Mouse (Mus musculus): ENCODE results near the gene Gnptab. TPM values are rescaled to one million over a fixed set of nuclear protein-coding genes. Genes with fewer than 3 reads are reported as not detected.
A peak's percentile ranks its signal among the peaks of the same experiment; 100 is the strongest.

The Gnptab gene
- polyA plus RNA-seq (2016; fragmentation: Nextera tagmentation; extraction: Ambion mirVana): 8.7 and 9.5 TPM in 2 replicates

DNA sequence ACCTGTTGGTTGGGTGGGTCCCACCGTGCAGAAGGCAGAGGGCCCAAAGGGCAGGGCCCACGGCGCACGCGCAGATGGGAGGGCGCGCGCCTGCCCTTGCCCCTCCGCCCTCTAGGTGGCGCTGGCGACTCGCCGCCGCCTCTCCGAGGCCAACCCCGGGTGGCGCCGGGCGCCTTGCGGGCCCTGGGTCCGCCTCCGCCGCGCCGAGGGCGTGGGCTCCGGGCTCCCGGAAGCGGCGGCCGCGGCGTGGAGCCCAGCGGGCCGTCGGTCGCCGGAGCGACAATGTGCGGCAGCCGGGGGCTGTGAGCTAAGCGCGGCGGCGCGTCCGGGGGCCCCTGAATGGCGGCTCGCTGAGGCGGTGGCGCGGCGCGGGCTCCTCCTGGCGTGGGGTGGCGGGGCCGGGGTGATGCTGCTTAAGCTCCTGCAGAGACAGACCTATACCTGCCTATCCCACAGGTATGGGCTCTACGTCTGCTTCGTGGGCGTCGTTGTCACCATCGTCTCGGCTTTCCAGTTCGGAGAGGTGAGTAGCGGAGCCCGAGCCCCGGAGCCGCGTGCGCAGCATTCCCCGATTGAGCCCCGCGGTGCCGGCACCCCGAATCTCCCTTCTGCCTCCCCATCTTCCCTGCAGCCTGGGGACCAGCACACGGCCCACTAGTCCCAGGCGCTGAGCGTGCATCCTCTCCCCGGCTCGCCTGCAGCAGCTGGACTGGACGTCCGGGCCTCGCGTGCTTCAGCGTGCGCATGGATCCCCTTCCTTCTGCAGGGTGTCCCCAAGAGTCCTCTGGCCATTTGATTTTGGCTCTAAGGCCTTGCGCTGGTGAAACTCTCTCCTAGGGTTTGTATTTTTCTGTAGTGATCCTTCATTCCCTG lies at the start of gene Gnptab, which contains the start of gene Dram1:
Gnptab (plus strand) TSS at position 120 of the 873 bp plus-strand sequence.
Dram1 (minus strand) TSS at position 68 of the 873 bp plus-strand sequence.
- Histone ChIP-seq H3K27ac (peak within 1 kb of the TSS; percentile 91), H3K9me3 (no peaks in the 10 kb centered on the region), H3K4me3 (peak within 1 kb of the TSS; percentile 87), H3K4me1 (replicated peaks) (peaks cover 19% of the 10 kb centered on the region), H3K36me3 (no peaks in the 10 kb centered on the region), H3K27me3 (ENCODE audit: insufficient read depth, poor library complexity, severe bottlenecking) (no peaks in the 10 kb centered on the region)
- peak; percentile 83 for DNase-seq (ENCODE audit: low spot score)
- under 1% methylated on average over 87 of the region's 87 CpGs for WGBS

DNA sequence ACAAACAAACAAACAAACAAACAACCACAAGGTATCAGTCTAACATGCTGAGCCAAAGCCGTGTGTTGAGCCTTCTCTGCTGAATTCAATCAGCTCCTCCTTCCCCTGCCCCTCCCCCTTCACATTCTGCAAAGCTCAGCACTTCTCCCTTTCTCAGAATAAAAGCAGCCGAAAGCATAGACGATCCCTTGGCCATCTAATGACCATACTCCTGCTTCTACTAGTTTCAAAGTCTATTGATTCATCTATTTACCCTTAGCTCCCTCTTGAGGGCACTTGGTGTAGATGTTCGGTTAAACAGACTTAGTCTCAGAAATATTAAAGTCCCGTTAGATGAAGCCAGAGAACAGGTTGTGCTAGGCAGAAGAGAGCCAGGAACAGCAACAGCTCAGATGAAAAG lies 48.2 kb upstream of the Gnptab start:
- Histone ChIP-seq H3K36me3 (no peaks in the 10 kb centered on the region), H3K4me1 (replicated peaks) (no peaks in the 10 kb centered on the region; the same call in 1 of the 2 replicates), H3K4me3 (no peak overlapping the region), H3K9me3 (no peaks in the 10 kb centered on the region), H3K27ac (no peak overlapping the region), H3K27me3 (ENCODE audit: insufficient read depth, poor library complexity, severe bottlenecking) (no peaks in the 10 kb centered on the region)
- WGBS: 45% methylated on average over 5 of the region's 5 CpGs
- no peak for DNase-seq (ENCODE audit: low spot score)

DNA sequence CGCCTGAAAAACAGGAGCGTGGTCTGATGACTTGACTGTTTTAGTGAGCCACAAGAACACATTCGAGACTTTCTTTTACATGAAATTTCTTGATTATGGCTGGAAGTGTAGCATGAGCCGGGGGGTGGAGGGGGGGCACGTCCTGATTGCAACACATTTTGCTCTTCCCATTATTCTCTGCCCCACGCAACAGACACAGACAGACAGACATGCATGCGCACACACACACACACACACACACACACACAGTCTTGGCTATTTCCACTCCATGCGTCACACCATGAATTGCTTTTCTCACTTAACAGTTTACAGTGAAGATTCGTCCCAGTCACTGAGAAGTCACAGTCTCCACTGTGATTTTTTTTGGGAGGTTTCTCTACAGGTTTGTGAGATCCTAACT lies 38.3 kb upstream of the Gnptab start:
- Histone ChIP-seq H3K27me3 (ENCODE audit: insufficient read depth, poor library complexity, severe bottlenecking) (no peaks in the 10 kb centered on the region), H3K36me3 (no peaks in the 10 kb centered on the region), H3K4me1 (replicated peaks) (no peaks in the 10 kb centered on the region), H3K9me3 (no peaks in the 10 kb centered on the region), H3K27ac (no peak overlapping the region), H3K4me3 (no peak overlapping the region)
- DNase-seq (ENCODE audit: low spot score): no peak
- 90% methylated on average over 9 of the region's 9 CpGs for WGBS

DNA sequence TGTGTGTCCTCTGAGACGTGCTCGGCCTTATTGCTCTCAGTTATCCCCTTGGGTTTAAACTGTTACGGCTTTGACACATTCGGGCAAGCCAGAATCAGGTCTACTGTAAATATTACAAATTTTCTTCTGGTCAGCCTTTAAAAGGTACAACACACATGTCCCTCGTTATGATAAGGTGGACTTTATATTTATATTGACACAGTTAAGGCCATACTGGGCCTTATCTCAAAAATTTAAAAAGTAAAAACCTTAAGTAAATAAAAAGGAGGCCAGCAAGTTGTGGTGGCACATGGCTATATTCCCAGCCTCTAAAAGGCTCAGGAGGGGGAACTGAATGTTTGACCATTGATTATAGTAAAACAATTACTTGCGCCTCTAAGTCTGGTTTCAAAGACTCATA lies 37.6 kb upstream of the Gnptab start:
- no peaks in the 10 kb centered on the region for H3K4me1 ChIP-seq (replicated peaks)
- DNase-seq (ENCODE audit: low spot score): no peak
- H3K27ac ChIP-seq: no peak overlapping the region
- no peaks in the 10 kb centered on the region for H3K27me3 ChIP-seq (ENCODE audit: insufficient read depth, poor library complexity, severe bottlenecking)
- no peaks in the 10 kb centered on the region for H3K36me3 ChIP-seq
- WGBS: 89% methylated on average over 6 of the region's 6 CpGs
- no peaks in the 10 kb centered on the region for H3K9me3 ChIP-seq
- H3K4me3 ChIP-seq: no peak overlapping the region

DNA sequence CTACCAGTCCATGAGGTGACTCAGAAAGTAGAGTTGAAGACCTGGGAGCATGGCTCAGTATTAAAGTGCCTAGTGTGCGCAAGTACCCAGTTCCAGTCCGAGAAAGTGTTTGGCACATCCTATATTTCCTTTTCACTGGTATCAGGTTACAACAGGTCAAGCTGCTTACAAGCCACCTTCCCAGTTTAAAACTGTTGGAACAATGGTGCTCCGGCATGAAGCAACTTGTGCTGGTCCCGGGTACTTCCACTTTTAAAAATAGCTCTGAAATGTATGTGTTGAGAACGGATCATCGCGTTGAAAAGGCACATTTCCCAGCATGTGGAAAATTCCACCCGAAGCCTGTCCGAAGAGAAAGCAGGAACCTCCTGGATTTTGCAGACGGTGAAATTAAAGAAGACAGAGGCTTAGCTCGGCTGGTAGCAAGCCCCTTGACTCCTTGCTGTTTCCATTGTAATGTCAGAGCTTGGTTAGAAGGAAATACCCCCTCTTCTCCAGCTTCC lies 33.0 kb upstream of the Gnptab start:
- no peak overlapping the region for H3K27ac ChIP-seq
- no peak overlapping the region for H3K4me3 ChIP-seq
- H3K9me3 ChIP-seq: no peaks in the 10 kb centered on the region
- WGBS: 64% methylated on average over 11 of the region's 11 CpGs
- no peaks in the 10 kb centered on the region for H3K36me3 ChIP-seq
- no peak for DNase-seq (ENCODE audit: low spot score)
- peaks cover 11% of the 10 kb centered on the region for H3K4me1 ChIP-seq (replicated peaks)
- H3K27me3 ChIP-seq (ENCODE audit: insufficient read depth, poor library complexity, severe bottlenecking): no peaks in the 10 kb centered on the region

DNA sequence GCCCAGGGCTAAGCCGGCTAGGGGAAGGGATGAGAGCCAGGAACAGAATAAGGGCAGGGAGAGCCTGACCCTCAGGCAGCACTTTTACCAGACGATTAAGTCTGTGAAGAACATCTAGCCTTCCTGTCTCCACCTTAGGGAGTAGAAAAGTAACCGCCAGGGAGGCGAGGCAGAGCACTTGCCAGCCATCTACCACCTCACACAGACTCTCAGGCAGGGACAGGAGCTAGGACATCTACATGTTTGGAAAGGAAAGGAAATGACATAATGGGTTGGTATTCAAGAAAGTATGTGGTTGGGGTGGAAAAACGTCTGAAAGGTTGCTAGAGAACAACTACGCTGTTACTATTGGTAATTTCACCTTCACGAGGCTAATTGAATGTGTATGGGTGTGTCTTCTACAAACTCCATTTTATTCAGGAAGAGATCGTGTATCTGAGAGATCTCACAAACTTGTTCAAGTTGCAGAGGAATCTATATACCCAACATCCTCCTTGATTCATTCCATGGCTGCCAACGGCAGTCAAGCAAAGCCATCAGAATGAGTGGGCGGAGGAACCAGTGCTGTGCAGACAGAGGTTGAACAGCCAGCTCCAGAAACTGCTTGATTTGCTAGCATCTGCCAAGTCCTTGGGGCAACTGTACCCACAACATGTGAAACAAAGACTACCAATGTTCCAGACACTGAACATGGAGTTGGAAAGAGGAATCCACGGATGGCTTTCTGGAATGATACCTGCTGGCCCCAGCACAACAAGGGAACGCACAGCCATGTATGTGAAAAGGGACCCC lies 32.3 kb upstream of the Gnptab start:
- no peaks in the 10 kb centered on the region for H3K36me3 ChIP-seq
- no peaks in the 10 kb centered on the region for H3K27me3 ChIP-seq (ENCODE audit: insufficient read depth, poor library complexity, severe bottlenecking)
- no peak overlapping the region for H3K4me3 ChIP-seq
- DNase-seq (ENCODE audit: low spot score): no peak
- H3K9me3 ChIP-seq: no peaks in the 10 kb centered on the region
- H3K27ac ChIP-seq: no peak overlapping the region
- peaks cover 11% of the 10 kb centered on the region for H3K4me1 ChIP-seq (replicated peaks)
- WGBS: 80% methylated on average over 12 of the region's 12 CpGs

DNA sequence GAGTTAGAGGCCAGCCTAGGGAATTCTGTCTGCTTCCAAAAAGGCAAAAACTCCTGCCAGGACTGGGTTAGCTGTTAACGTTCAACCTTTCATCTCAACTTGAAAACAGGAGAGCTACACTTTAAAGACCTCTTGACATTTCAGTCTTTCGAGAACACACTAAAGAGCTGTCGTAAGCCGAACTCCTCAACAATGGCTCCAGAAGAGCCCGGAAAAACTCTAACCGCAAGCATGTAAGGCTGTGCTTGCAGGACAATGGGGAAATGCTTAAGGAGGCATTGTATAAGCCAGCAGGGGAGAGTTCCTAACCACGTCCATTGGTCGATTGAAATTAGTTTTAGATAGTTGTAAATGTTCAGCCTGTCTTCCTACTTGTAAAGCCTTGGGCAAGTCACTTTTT lies 29.1 kb upstream of the Gnptab start:
- H3K27me3 ChIP-seq (ENCODE audit: insufficient read depth, poor library complexity, severe bottlenecking): no peaks in the 10 kb centered on the region
- H3K36me3 ChIP-seq: no peaks in the 10 kb centered on the region
- WGBS: 19% methylated on average over 8 of the region's 8 CpGs
- peaks cover 11% of the 10 kb centered on the region for H3K4me1 ChIP-seq (replicated peaks)
- no peaks in the 10 kb centered on the region for H3K9me3 ChIP-seq
- no peak overlapping the region for H3K27ac ChIP-seq
- no peak overlapping the region for H3K4me3 ChIP-seq
- DNase-seq (ENCODE audit: low spot score): no peak

DNA sequence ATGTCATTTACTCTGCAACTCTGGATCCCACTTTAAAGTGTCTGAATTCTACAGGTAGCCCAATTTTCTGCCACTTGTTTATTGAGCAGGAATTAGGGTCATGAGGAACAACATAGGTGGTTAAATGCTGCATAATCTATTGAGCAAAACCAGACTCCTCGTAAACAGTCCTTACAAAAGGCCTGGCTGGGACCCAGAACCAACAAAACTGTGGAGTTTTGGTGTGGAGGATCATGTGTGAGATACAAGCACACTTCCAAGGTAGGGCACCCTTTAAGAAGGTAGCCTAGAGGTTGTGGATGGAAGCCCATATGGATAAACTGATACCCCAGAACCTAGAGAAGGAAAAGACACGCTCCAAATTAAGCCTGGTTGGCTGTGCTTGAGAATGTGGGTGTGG lies 28.2 kb upstream of the Gnptab start:
- H3K9me3 ChIP-seq: no peaks in the 10 kb centered on the region
- H3K27ac ChIP-seq: no peak overlapping the region
- 70% methylated on average over 2 of the region's 2 CpGs for WGBS
- H3K4me3 ChIP-seq: no peak overlapping the region
- H3K27me3 ChIP-seq (ENCODE audit: insufficient read depth, poor library complexity, severe bottlenecking): peaks cover 7% of the 10 kb centered on the region
- no peaks in the 10 kb centered on the region for H3K36me3 ChIP-seq
- peaks cover 11% of the 10 kb centered on the region for H3K4me1 ChIP-seq (replicated peaks)
- no peak for DNase-seq (ENCODE audit: low spot score)

DNA sequence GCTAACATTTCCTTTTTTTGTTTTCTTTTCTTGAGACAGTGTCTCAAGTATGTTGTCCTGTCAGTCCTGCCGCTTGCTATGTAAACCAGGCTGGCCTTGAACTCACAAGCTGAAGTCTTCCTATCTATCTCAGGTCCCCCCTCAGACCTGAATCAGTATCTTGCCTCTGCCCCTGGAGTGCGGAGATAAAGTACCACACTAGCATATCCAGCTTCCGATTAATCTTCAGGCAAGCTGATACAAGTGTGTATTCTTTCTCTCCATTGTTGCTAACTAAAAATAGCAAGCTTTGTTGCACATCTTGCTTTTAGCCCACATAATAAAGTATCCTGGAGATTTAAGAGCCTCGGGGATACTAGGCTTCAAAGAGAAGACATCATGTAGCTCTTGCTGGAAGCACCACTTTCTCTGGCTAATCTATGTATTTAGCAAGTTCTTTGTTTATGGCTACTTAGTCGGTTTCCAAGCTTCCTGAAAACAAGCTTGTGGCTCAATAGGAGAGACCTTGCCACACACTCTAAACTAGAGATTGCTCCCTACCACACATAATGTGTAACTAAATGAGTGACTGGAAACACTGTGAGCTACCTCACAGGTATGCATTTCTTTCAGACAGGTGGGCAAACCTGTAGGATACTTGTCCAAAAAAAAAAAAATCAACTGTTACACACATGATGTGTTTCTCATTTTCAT lies 27.4 kb upstream of the Gnptab start:
- WGBS: 75% methylated on average over 5 of the region's 5 CpGs
- H3K27me3 ChIP-seq (ENCODE audit: insufficient read depth, poor library complexity, severe bottlenecking): peaks cover 16% of the 10 kb centered on the region
- no peak overlapping the region for H3K27ac ChIP-seq
- no peaks in the 10 kb centered on the region for H3K9me3 ChIP-seq
- H3K4me1 ChIP-seq (replicated peaks): peaks cover 13% of the 10 kb centered on the region
- DNase-seq (ENCODE audit: low spot score): no peak
- H3K4me3 ChIP-seq: no peak overlapping the region
- H3K36me3 ChIP-seq: no peaks in the 10 kb centered on the region

DNA sequence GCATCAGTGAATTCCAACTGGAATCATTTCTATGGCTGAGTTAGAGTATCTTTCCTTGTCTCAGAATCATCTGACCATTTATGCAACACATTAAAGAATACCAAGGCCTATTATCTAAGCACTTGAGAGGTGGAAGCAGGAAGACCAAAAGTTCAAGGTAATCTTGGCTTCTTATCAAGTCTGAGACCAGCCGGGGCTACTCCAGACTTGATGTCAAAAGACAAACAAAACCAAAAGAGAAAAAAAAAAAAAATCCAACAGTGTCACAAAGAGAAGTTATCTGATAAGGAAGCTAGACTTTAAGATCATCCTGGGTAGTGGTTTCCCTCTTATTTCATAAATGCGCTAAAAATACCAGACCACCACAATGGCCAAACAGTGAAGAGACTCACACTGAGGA lies 26.4 kb upstream of the Gnptab start:
- Histone ChIP-seq H3K27ac (no peak overlapping the region), H3K4me1 (replicated peaks) (peaks cover 21% of the 10 kb centered on the region), H3K27me3 (ENCODE audit: insufficient read depth, poor library complexity, severe bottlenecking) (peaks cover 26% of the 10 kb centered on the region), H3K9me3 (no peaks in the 10 kb centered on the region), H3K4me3 (no peak overlapping the region), H3K36me3 (no peaks in the 10 kb centered on the region)
- no peak for DNase-seq (ENCODE audit: low spot score)
- 97% methylated on average over 2 of the region's 2 CpGs for WGBS

DNA sequence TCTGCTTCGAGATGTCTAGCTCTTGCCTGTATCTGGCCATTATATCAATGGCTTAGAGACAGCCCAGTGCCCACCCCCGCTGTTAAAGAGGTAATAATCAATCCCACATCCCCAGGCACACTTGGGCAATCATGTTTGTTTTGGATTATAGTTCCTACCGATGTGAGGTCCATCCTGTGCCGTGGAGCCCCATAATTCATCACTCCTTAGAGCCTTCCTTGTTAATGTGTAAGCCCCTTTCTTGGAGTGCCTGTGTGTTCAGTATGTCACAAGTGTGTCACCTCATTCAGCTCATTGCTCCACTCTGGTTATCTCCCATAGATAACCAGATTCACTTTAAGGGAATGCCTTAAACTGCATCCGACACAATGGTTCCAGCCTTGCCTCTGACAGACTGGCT lies 24.3 kb upstream of the Gnptab start:
- no peak for DNase-seq (ENCODE audit: low spot score)
- Histone ChIP-seq H3K9me3 (no peaks in the 10 kb centered on the region), H3K27ac (no peak overlapping the region), H3K36me3 (no peaks in the 10 kb centered on the region), H3K27me3 (ENCODE audit: insufficient read depth, poor library complexity, severe bottlenecking) (peaks cover 38% of the 10 kb centered on the region), H3K4me3 (no peak overlapping the region), H3K4me1 (replicated peaks) (peaks cover 19% of the 10 kb centered on the region)
- 84% methylated on average over 5 of the region's 5 CpGs for whole genome bisulfite sequencing

DNA sequence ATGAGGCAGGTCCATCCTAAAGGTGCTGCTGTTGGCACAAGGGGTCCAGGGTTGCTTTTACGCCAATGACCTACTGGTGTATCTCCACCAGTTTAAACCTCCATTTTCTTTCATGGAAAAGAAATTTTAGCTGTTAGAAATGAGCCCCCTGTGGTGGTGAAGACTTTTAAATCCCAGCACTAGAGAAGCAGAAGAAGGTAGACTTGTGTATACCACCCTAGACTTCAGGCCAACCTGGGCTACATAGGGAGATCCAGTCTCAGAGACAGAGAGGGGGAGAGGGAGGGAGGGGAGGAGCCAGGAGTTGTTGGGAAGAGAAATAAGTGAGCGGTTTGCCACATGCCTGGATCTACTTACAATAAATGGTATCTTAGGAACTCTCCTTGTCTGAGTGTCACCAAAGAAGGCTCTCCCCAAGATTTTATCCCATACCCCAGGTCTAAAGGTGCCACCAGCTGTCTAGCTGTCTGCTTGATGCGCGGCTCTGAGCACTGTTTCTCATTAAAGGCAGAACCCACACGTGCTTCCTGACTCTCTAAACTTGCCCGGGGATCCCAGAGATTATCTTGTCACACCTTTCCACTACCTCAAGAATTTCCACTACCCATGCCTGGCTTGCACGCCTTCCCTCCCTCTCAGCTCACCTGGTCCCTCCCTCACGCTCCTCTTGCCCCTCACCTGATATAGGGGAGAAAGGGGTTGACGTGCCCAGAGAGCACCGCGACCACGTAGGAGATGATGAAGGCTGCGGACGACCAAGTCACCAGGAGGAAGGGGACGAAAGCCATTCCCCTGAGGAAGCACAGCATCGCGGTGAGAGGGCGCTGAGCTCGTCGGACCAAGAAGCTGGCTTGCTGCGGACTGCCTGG lies 22.6 kb upstream of the Gnptab start:
- Histone ChIP-seq H3K27me3 (ENCODE audit: insufficient read depth, poor library complexity, severe bottlenecking) (peaks cover 38% of the 10 kb centered on the region), H3K27ac (peak overlapping the region; percentile 81), H3K4me3 (peak overlapping the region; percentile 66), H3K36me3 (no peaks in the 10 kb centered on the region), H3K4me1 (replicated peaks) (peaks cover 10% of the 10 kb centered on the region), H3K9me3 (no peaks in the 10 kb centered on the region)
- no peak for DNase-seq (ENCODE audit: low spot score)
- WGBS: 9% methylated on average over 21 of the region's 21 CpGs

Data from hindbrain, embryonic 10.5 days (tissue).